Mouse (Mus musculus) cortical plate, adult 2 months (tissue): ENCODE measurements around the gene Lrch3. TPM values are rescaled to one million over a fixed set of nuclear protein-coding genes. Genes with fewer than 3 reads are reported as not detected.

ENCODE experiments used
- H3K27ac ChIP-seq: fragments of 200-500 bp; 2 replicates; pipeline ENCODE4 v1.5.1; 2012; ENCODE audit warnings: low read length, control low read depth, inconsistent platforms; ENCODE audit not compliant: insufficient read depth
- H3K4me1 ChIP-seq: fragments of 200-500 bp; 2 replicates; pipeline ENCODE4 v1.6.1; 2011; ENCODE audit warnings: low read length; ENCODE audit not compliant: control insufficient read depth, insufficient read depth
- H3K4me3 ChIP-seq: fragments of 200-500 bp; 2 replicates; pipeline ENCODE4 v1.5.1; 2011; ENCODE audit warnings: mild to moderate bottlenecking, low read length, control low read depth; ENCODE audit not compliant: insufficient read depth
- CTCF ChIP-seq: fragments of 200-500 bp; IDR thresholded peaks from 2 replicates; pipeline ENCODE4 v1.5.1; 2011; ENCODE audit warnings: mild to moderate bottlenecking, control low read depth, low read length; ENCODE audit not compliant: insufficient read depth; ENCODE audit errors: extremely low read depth
- POLR2A ChIP-seq: fragments of 200-500 bp; IDR thresholded peaks from 2 replicates; pipeline ENCODE4 v1.6.1; 2011; ENCODE audit warnings: mild to moderate bottlenecking, low read length, control low read depth; ENCODE audit not compliant: insufficient read depth; ENCODE audit errors: extremely low read depth
- polyA plus RNA-seq: library from polyadenylated mRNA; depleted of rRNA; stranded (reverse); fragments of >200 nt; gene quantifications from 2 replicates; pipeline ENCODE4 v1.2.3, GENCODE M21; 2012

The Lrch3 gene
- polyA plus RNA-seq, 1 experiment: 31.7 TPM

- TF ChIP-seq POLR2A: no peak
- no peak for TF ChIP-seq CTCF
- H3K4me1 ChIP-seq: peaks cover 3% of the 10 kb centered on the region; the same call in 1 of the 2 replicates
- no peak overlapping the region for H3K27ac ChIP-seq
Observed at GRCm38 (mm10) chr16:33014921-33015320, 101.0 kb downstream of the Lrch3 start.

DNA sequence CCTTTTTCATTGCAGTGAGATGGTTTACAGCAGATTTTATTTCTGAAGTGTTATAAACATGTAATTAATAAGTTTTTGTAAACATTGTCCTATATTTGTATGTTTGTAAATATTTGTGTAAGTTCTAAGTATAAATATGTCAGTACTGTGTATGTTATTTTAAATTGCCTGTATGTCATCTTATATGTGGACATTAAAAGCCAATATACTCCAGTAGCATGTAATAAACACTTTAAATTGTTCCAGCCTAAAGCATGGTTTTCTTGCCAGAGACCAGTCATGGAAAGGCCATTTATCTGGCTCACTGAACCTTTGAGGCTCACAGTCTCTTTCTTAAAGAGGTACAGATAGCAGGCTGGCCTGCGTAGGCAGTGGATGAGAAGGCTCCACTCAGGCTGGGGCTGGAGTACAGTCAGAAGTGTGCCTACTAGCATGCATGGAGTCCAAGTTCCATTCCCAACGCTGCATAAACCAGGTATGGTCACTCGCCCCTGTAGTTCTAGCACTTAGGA is 101.6 kb downstream of the Lrch3 start:
- Histone ChIP-seq H3K4me1 (peaks cover 3% of the 10 kb centered on the region; the same call in 1 of the 2 replicates), H3K27ac (no peak overlapping the region), H3K4me3 (no peak overlapping the region)
- TF ChIP-seq CTCF (no peak), POLR2A (no peak)

More at GRCm38 (mm10) chr16:33014921-33015320, 101.0 kb downstream of the Lrch3 start:
- no peak overlapping the region for H3K4me3 ChIP-seq

DNA sequence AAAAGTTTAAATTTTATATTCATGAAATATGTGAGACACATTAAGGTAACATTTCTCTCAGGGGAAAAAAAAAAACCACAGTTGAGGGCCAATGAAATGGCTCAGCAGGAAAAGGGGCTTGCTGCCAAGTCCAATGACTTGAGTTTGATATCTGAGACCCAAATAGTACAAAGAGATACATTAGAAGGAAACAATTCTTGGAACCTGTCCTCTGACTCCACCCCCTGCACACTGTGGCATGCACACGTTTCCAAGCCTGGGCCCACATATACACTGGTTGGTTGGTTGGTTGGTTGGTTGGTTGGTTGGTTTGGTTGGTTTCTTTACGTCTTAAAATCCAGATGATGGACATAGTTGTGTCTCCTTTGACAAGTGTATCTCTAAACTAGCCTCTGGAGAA is 102.1 kb downstream of the Lrch3 start:
- Histone ChIP-seq H3K27ac (no peak overlapping the region), H3K4me3 (no peak overlapping the region), H3K4me1 (peaks cover 3% of the 10 kb centered on the region; the same call in 1 of the 2 replicates)
- TF ChIP-seq POLR2A (no peak), CTCF (no peak)

- Histone ChIP-seq H3K4me3 (no peak overlapping the region), H3K4me1 (peaks cover 3% of the 10 kb centered on the region; the same call in 1 of the 2 replicates), H3K27ac (no peak overlapping the region)
- no peak for TF ChIP-seq CTCF
- TF ChIP-seq POLR2A: no peak
Observed at GRCm38 (mm10) chr16:33017677-33018349, 103.9 kb downstream of the Lrch3 start.

- H3K27ac ChIP-seq: no peak overlapping the region
- H3K4me1 ChIP-seq: peaks cover 3% of the 10 kb centered on the region; the same call in 1 of the 2 replicates
- TF ChIP-seq POLR2A (no peak), CTCF (no peak)
- H3K4me3 ChIP-seq: no peak overlapping the region
Observed at GRCm38 (mm10) chr16:33019117-33019770, 105.3 kb downstream of the Lrch3 start.

DNA sequence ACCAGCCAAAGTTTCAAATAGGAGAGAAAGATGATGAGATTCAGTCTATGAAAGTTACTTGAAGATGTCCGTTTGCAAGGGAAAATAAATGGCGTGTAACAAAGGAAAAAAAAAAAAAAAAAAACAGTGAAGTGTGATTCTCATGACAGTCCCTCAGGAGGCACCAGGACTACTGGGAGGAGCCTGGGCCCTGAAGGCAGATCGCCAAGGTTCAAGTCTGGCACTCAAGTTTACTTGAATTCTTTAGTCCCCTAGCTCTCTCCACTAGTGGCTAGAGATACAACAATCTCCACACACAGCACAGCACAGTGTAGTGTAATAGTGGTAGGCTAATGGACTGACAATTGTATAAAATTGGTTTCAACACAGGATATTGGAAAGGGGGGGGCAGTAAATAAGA is 107.5 kb downstream of the Lrch3 start:
- TF ChIP-seq CTCF: no peak
- no peak for TF ChIP-seq POLR2A
- peaks cover 3% of the 10 kb centered on the region; the same call in 1 of the 2 replicates for H3K4me1 ChIP-seq
- H3K27ac ChIP-seq: no peak overlapping the region
- H3K4me3 ChIP-seq: no peak overlapping the region

- no peak overlapping the region for H3K4me3 ChIP-seq
- no peaks in the 10 kb centered on the region for H3K4me1 ChIP-seq
- TF ChIP-seq POLR2A (no peak), CTCF (peak; percentile 95)
- no peak overlapping the region for H3K27ac ChIP-seq
Observed at GRCm38 (mm10) chr16:33023750-33024149, 109.8 kb downstream of the Lrch3 start.

GRCm38 (mm10) chr16:33024456-33025104 is 110.7 kb downstream of the Lrch3 start:
- TF ChIP-seq CTCF (no peak), POLR2A (no peak)
- no peak overlapping the region for H3K4me3 ChIP-seq
- no peak overlapping the region for H3K27ac ChIP-seq
- H3K4me1 ChIP-seq: no peaks in the 10 kb centered on the region

- Histone ChIP-seq H3K4me1 (no peaks in the 10 kb centered on the region), H3K4me3 (no peak overlapping the region), H3K27ac (no peak overlapping the region)
- TF ChIP-seq POLR2A: no peak
- no peak for TF ChIP-seq CTCF
Observed at GRCm38 (mm10) chr16:33026357-33026756, 112.5 kb downstream of the Lrch3 start.

DNA sequence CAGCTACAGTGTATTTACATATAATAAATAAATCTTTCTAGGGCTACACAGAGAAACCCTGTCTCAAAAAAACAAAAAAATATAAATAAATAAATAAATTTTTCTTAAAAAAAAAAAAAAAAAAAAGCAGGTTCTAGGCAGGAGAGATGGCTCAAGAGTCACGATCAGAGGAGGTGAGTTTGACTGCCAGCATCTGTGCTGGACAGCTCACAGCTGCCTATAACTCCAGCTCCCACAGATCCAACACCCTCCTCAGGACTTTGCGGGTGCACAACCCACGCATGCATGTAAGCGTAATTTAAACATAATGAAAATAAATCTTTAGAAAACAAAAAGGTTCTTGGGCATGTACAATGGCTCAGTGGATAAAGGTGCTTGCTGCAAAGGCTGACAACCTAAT is 122.1 kb downstream of the Lrch3 start:
- H3K4me3 ChIP-seq: no peak overlapping the region
- no peak overlapping the region for H3K27ac ChIP-seq
- TF ChIP-seq CTCF: no peak
- no peak for TF ChIP-seq POLR2A
- no peaks in the 10 kb centered on the region for H3K4me1 ChIP-seq

- Histone ChIP-seq H3K4me3 (no peak overlapping the region), H3K27ac (no peak overlapping the region), H3K4me1 (no peaks in the 10 kb centered on the region)
- TF ChIP-seq CTCF (no peak), POLR2A (no peak)
Observed at GRCm38 (mm10) chr16:33042682-33043081, 128.8 kb downstream of the Lrch3 start.
